Mouse (Mus musculus): ENCODE results near the gene Wrap53. TPM values are rescaled to one million over a fixed set of nuclear protein-coding genes. Genes with fewer than 3 reads are reported as not detected.
A peak's percentile ranks its signal among the peaks of the same experiment; 100 is the strongest.

The Wrap53 gene
- polyA plus RNA-seq, 1 experiment from 2014 or later: 28.3 TPM

GRCm38 (mm10) chr11:69581814-69582213 is 1.8 kb upstream of the Wrap53 start:
- Histone ChIP-seq H3K9me3 (no peaks in the 10 kb centered on the region), H3K4me1 (peaks cover 33% of the 10 kb centered on the region), H3K36me3 (peaks cover 20% of the 10 kb centered on the region; the same call in 1 of the 2 replicates), H3K4me2 (replicated peaks) (peak overlapping the region; percentile 76), H3K27ac (peak overlapping the region; percentile 97), H3K27me3 (no peaks in the 10 kb centered on the region), H3K4me3 (peak overlapping the region; percentile 87), H3K9ac (peak overlapping the region; percentile 86)
- ATAC-seq (ENCODE audit: low FRiP score, low read depth): no peak
- 1% methylated on average over 8 of the region's 8 CpGs for WGBS

GRCm38 (mm10) chr11:69581147-69581688 is 1.2 kb upstream of the Wrap53 start:
- under 1% methylated on average over 36 of the region's 36 CpGs for WGBS

GRCm38 (mm10) chr11:69580572-69581146 is 604 bp upstream of the Wrap53 start:
- ATAC-seq (ENCODE audit: low FRiP score, low read depth): no peak
- Histone ChIP-seq H3K9me3 (no peaks in the 10 kb centered on the region), H3K9ac (peak overlapping the region; percentile 86), H3K4me3 (peak overlapping the region; percentile 87), H3K4me2 (replicated peaks) (peak overlapping the region; percentile 76), H3K27ac (peak overlapping the region; percentile 97), H3K27me3 (no peaks in the 10 kb centered on the region), H3K36me3 (peaks cover 16% of the 10 kb centered on the region; the same call in 1 of the 2 replicates), H3K4me1 (peaks cover 43% of the 10 kb centered on the region)
- WGBS: under 1% methylated on average over 25 of the region's 25 CpGs

More at GRCm38 (mm10) chr11:69581147-69581688, 1.2 kb upstream of the Wrap53 start:
- peak overlapping the region; percentile 97 for H3K27ac ChIP-seq
- no peaks in the 10 kb centered on the region for H3K27me3 ChIP-seq
- H3K4me3 ChIP-seq: peak overlapping the region; percentile 87
- peak; percentile 85 for ATAC-seq (ENCODE audit: low FRiP score, low read depth)
- peak overlapping the region; percentile 76 for H3K4me2 ChIP-seq (replicated peaks)
- peaks cover 16% of the 10 kb centered on the region; the same call in 1 of the 2 replicates for H3K36me3 ChIP-seq
- H3K9ac ChIP-seq: peak overlapping the region; percentile 86
- H3K9me3 ChIP-seq: no peaks in the 10 kb centered on the region
- peaks cover 39% of the 10 kb centered on the region for H3K4me1 ChIP-seq

- peak; percentile 91 for ATAC-seq (ENCODE audit: low FRiP score, low read depth)
- peaks cover 28% of the 10 kb centered on the region for H3K36me3 ChIP-seq
- 2% methylated on average over 39 of the region's 39 CpGs for WGBS
Measured at GRCm38 (mm10) chr11:69579128-69580017, 682 bp downstream of the Wrap53 start.

GRCm38 (mm10) chr11:69578301-69578700 is 1.8 kb downstream of the Wrap53 start:
- Histone ChIP-seq H3K4me1 (peaks cover 43% of the 10 kb centered on the region), H3K9ac (peak overlapping the region; percentile 85), H3K27ac (no peak overlapping the region), H3K27me3 (no peaks in the 10 kb centered on the region), H3K4me2 (replicated peaks) (peak overlapping the region; percentile 83), H3K9me3 (no peaks in the 10 kb centered on the region), H3K4me3 (peak overlapping the region; percentile 87), H3K36me3 (peaks cover 29% of the 10 kb centered on the region)
- WGBS: 11% methylated on average over 15 of the region's 15 CpGs
- ATAC-seq (ENCODE audit: low FRiP score, low read depth): no peak

More at GRCm38 (mm10) chr11:69579128-69580017, 682 bp downstream of the Wrap53 start:
- Histone ChIP-seq H3K4me3 (peak overlapping the region; percentile 87), H3K9ac (peak overlapping the region; percentile 86), H3K27me3 (no peaks in the 10 kb centered on the region), H3K4me2 (replicated peaks) (peak overlapping the region; percentile 83), H3K9me3 (no peaks in the 10 kb centered on the region), H3K4me1 (peaks cover 43% of the 10 kb centered on the region), H3K27ac (peak overlapping the region; percentile 97)

GRCm38 (mm10) chr11:69576307-69576706 is 3.7 kb downstream of the Wrap53 start:
- Histone ChIP-seq H3K9me3 (no peaks in the 10 kb centered on the region), H3K4me2 (replicated peaks) (no peak overlapping the region), H3K27me3 (no peaks in the 10 kb centered on the region), H3K9ac (no peak overlapping the region), H3K36me3 (peaks cover 44% of the 10 kb centered on the region), H3K4me1 (peaks cover 28% of the 10 kb centered on the region), H3K4me3 (no peak overlapping the region), H3K27ac (no peak overlapping the region)
- 71% methylated on average over 5 of the region's 5 CpGs for WGBS
- ATAC-seq (ENCODE audit: low FRiP score, low read depth): no peak

GRCm38 (mm10) chr11:69575220-69575619 is 4.8 kb downstream of the Wrap53 start:
- H3K9me3 ChIP-seq: no peaks in the 10 kb centered on the region
- peaks cover 55% of the 10 kb centered on the region for H3K36me3 ChIP-seq
- no peak overlapping the region for H3K27ac ChIP-seq
- no peak overlapping the region for H3K4me2 ChIP-seq (replicated peaks)
- no peak for ATAC-seq (ENCODE audit: low FRiP score, low read depth)
- WGBS: 70% methylated on average over 3 of the region's 3 CpGs
- H3K9ac ChIP-seq: no peak overlapping the region
- H3K4me3 ChIP-seq: no peak overlapping the region
- H3K4me1 ChIP-seq: peaks cover 28% of the 10 kb centered on the region
- H3K27me3 ChIP-seq: no peaks in the 10 kb centered on the region

- H3K9me3 ChIP-seq: no peaks in the 10 kb centered on the region
- 52% methylated on average over 8 of the region's 8 CpGs for WGBS
- H3K4me3 ChIP-seq: no peak overlapping the region
- H3K4me2 ChIP-seq (replicated peaks): no peak overlapping the region
- H3K36me3 ChIP-seq: peaks cover 70% of the 10 kb centered on the region
- no peak for ATAC-seq (ENCODE audit: low FRiP score, low read depth)
- H3K27ac ChIP-seq: no peak overlapping the region
- no peaks in the 10 kb centered on the region for H3K27me3 ChIP-seq
- 0 out of 2 replicates have a peak overlapping the region, but pooled peaks have one; percentile 32 for H3K9ac ChIP-seq
- peaks cover 35% of the 10 kb centered on the region for H3K4me1 ChIP-seq
Measured at GRCm38 (mm10) chr11:69565131-69565530, 14.9 kb downstream of the Wrap53 start.

- Histone ChIP-seq H3K27ac (no peak overlapping the region), H3K4me3 (no peak overlapping the region), H3K36me3 (peaks cover 63% of the 10 kb centered on the region), H3K4me1 (peaks cover 36% of the 10 kb centered on the region), H3K27me3 (no peaks in the 10 kb centered on the region), H3K9ac (no peak overlapping the region), H3K9me3 (no peaks in the 10 kb centered on the region), H3K4me2 (replicated peaks) (no peak overlapping the region)
- WGBS: 61% methylated on average over 3 of the region's 3 CpGs
- no peak for ATAC-seq (ENCODE audit: low FRiP score, low read depth)
Measured at GRCm38 (mm10) chr11:69564391-69564790, 15.7 kb downstream of the Wrap53 start.

- Histone ChIP-seq H3K9me3 (no peaks in the 10 kb centered on the region), H3K4me2 (replicated peaks) (no peak overlapping the region), H3K4me3 (no peak overlapping the region), H3K36me3 (peaks cover 58% of the 10 kb centered on the region), H3K4me1 (peaks cover 46% of the 10 kb centered on the region), H3K27ac (peak overlapping the region; percentile 12; the same call in 1 of the 2 replicates), H3K27me3 (no peaks in the 10 kb centered on the region), H3K9ac (peak overlapping the region; percentile 36)
- 37% methylated on average over 13 of the region's 13 CpGs for WGBS
- ATAC-seq (ENCODE audit: low FRiP score, low read depth): no peak
Measured at GRCm38 (mm10) chr11:69563373-69563772, 16.7 kb downstream of the Wrap53 start.

- Histone ChIP-seq H3K4me1 (peaks cover 67% of the 10 kb centered on the region), H3K27ac (peak overlapping the region; percentile 92), H3K9me3 (no peaks in the 10 kb centered on the region), H3K27me3 (no peaks in the 10 kb centered on the region), H3K4me2 (replicated peaks) (peak overlapping the region; percentile 96), H3K9ac (peak overlapping the region; percentile 97; the same call in 1 of the 2 replicates), H3K36me3 (peaks cover 50% of the 10 kb centered on the region), H3K4me3 (peak overlapping the region; percentile 81)
- WGBS: 11% methylated on average over 16 of the region's 16 CpGs
- ATAC-seq (ENCODE audit: low FRiP score, low read depth): peak; percentile 62; the same call in 1 of the 2 replicates
Measured at GRCm38 (mm10) chr11:69560896-69561854, 18.9 kb downstream of the Wrap53 start.
